Mouse (Mus musculus): ENCODE data around the gene Abcf2. TPM values are rescaled to one million over a fixed set of nuclear protein-coding genes. Genes with fewer than 3 reads are reported as not detected.

Gene Abcf2
- total RNA-seq (2017) = 40.0 and 40.4 TPM in 2 replicates

DNA sequence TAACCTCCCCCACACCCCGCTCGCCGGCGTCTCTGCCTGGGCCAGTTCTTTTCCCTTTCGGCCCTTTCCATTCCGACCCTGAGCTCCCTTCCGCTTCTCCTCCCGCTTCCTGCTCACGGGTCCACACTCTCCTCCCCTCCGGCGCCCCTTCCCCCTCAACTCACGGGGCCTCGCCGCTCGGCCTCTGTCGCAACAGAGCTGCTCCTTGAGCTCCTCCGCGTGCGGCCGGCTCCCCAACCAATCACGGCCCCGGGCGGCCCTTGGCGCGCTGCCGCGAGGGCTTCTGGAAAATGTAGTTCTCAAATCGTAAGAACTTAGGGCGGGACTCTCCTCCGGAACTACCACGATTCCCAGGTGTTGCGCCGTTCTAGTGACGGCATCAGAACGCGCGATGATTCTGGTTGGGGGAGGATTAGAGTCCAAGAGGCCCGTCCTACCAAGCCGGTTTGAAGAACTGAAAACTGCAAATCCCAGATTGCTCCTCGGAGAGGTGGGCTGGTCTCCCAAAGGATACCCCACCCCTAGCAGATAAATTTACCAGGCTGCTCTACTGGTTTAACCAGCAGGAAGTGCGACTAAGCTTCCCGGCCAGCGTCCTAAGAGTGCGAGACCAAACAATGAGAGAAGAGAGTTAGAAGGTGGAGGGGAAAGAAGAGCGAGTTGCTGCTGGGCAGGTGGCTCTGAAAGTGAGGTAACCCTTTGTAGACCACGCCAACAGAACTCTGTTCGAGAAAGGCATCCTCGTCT, at the start of gene Abcf2:
Gene Abcf2 (minus strand): TSS at position 285 of the 747 bp plus-strand sequence.
- ATAC-seq (ENCODE audit: extremely low read depth, insufficient number of reproducible peaks, low FRiP score, poor library complexity, severe bottlenecking) = peak; percentile 95

DNA sequence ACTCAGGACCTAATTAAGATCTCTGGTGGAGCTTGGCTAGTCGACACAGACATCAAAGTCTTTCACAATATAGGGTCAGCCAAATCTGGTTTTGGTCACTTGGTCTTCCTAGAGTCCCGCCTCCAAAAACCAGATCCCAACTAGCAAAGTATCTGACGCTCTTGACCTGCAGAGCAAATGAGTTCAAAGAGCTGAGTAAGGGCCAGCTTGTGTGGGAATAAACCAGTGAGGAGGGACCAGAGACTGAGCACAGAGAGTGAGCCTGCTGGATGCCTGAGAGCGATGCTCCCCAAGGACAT, 47.5 kb upstream of the Abcf2 start:
- no peak for ATAC-seq (ENCODE audit: extremely low read depth, insufficient number of reproducible peaks, low FRiP score, poor library complexity, severe bottlenecking)

DNA sequence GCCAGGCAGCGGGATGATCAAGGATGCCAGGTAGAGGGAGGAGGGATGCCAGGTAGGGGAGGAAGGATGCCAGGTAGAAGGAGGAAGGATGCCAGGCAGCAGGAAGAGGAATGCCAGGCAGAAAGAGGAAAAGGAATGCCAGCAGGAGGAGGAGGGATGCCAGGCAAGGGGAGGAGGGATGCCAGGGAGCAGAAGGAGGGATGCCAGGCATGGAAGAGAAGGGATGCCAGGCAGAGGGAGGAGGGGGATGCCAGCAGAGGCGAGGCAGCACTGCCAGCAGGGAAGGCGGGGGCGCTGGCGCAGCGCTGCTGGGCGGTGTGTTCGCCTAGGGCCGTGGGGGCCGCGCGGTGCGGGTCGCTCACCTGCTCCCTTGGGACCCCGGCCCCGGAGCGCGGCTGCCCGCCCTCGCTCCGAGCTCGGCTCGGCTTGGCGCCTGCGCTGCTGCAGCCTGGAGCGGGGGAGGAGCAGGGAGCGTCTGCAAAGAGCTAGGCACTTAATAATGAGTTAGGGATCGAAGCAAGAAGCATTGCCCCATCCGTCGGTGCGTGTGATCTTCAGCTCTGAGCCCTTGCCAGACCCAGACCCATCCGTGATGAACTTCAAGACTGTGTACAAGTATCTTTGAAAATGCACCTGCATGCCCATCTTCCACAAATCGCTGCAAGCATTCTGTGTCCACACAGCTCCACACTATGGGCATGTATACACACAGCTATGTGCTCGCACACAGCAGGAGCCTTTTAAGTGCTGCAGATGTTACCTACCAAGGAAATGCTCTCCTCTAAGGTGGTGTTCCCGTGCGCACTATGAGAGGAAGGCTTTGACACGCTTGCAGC, 46.9 kb upstream of the Abcf2 start, which contains the start of gene Smarcd3:
Gene Smarcd3 (minus strand): TSS at position 426 of the 836 bp plus-strand sequence.
- ATAC-seq (ENCODE audit: extremely low read depth, insufficient number of reproducible peaks, low FRiP score, poor library complexity, severe bottlenecking) = no peak

DNA sequence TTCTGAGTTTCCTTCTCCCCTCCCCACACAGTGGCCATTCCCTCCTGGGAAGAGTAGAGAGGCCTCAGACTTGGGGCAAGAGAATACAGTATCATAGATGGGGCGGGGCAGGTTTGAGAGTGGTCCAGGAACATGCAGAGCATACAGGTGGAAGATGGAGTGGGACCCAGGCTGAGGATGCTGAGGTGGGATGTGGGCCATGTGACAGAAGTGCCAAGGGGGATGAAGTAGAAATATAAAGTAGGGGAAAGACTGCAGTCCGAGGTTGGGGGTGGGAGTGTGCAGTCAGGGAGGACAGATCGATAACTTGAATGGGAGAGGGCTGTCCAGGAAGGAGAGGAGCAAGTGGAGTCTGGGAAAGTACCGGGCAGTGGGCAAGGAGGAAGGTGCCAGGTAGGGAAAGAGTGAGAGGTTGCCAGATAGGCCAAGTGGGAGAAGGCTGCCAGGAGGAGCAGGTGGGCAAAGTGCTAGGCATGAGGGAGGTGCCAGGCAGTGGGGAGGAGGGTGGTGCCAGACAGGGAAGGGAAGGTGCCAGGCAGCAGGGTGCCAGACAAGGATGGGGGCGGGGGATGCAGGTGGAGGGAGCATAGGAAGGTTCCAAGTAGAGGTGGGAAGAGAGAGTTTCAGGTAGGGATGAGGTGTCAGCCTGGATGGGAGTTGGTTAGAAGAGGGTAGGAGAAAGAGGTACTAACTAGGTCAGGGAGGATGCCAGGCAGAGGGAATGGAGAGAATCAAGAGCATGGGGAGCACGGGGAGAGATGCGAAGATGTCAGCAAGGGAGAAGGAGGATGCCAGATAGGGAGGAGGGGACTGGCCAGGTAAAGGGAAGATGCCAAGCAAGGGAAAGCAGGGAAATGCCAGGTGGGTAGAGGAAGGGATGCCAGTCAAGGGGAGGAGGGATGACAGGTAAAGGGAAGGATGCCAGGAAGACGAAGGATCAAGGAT, 46.0 kb upstream of the Abcf2 start:
- ATAC-seq (ENCODE audit: extremely low read depth, insufficient number of reproducible peaks, low FRiP score, poor library complexity, severe bottlenecking) = no peak

DNA sequence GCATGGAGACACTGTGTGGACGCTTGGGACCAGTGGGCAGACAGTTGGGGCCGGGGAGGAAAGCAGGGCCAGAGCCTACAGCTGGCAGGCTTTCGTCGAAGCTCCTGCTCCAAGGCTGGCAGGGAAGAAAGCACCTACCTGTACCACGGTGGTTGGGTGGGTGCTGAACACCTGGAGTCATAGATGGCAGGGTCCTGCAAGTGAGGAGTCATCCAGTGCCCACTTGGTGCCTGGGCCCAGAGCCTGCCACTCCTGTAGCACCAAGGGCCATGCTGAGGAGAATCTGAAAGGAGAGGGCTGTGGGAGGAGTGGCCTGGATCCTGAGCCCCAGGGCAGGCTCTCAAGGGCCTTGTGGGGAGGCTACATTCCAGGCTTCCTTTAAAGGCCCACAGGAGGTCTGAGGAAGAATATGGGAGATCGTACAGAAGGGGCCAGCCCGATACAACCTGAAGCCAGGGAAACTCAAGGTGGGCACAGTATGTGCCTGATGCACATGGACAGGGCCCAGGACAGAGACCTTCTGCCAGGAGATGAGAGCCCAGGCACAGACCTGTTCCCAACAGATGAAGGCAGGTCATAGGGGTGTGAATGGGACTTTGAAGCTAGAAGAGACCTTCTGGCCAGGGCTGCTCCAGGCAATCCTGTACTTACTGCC, 45.2 kb upstream of the Abcf2 start:
- ATAC-seq (ENCODE audit: extremely low read depth, insufficient number of reproducible peaks, low FRiP score, poor library complexity, severe bottlenecking) = no peak

DNA sequence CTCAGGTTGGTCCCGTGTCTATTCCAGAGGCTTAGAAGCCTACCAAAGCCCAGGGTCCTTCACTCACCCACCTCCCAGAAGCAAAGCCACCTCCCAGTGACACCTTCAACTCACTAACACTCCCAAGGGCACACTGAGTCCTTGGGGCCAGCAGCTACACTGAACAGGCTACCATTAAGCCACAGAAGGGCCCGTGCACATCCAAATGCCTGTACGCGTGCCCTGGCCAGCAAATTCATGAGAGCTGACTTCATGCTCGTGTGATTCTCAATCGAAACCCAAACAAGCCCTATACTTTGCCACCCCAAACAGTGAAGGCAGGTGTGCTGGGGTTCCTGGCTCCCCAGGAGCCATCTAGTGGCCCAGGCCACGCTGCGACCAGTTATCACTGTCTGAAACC, 43.4 kb upstream of the Abcf2 start:
- ATAC-seq (ENCODE audit: extremely low read depth, insufficient number of reproducible peaks, low FRiP score, poor library complexity, severe bottlenecking) = no peak

DNA sequence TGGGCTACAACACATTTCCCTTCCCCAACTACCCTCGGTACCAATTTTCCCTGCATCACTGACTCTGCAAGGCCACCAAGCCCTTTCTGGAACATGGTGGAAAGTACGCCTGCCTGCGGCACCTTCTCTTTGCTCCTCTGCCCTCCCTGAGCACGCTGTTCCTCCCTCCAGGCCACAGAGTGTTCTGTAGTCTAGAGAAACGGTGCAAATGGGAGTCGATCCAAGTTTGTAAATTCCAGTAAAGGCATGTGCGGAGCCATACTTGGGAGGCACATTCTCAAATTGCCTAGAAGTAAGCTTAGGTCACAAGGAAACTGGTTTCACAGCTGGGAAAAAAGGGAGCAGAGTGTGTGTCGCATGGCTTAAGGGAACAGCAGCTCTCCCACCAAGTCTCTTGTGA, 42.8 kb upstream of the Abcf2 start:
- no peak for ATAC-seq (ENCODE audit: extremely low read depth, insufficient number of reproducible peaks, low FRiP score, poor library complexity, severe bottlenecking)

DNA sequence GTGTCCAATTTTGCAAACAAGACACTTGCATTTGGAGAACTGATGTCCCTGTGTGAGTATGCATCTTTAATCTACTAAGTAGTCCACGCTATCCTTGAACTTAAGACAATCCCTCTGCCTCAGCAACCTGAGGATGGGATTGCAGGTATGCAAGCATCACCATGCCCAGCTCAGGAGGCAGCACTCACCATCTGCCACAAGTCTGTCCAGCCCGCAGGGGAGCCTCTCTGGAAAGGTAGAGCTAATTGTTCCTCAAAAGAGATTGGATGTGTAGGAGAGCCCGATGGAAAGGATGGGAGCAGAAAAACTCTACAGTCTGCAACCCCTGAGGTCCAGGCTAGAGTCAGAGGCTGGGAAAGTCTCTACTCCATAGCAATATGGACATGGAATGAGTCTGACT, 41.7 kb upstream of the Abcf2 start:
- no peak for ATAC-seq (ENCODE audit: extremely low read depth, insufficient number of reproducible peaks, low FRiP score, poor library complexity, severe bottlenecking)

DNA sequence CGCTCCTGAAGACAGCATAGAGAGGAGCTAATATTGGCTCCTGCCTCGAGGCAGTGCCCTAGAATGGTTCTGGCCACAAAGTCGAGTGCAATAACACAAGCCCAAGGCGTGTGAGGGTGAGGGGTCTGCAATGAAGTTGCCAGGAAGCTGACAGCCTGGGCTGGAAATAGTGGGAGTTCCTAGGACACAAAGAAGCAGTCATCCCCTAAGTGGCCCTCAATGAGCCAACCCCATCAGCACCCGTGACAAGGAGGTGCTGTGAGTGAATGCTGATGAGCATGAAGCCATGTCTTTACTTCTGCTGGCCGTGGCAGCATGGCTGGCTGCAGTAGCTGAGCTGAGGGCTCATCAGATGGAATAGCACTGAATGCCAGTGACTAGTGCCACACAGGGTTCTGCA, 37.8 kb upstream of the Abcf2 start:
- no peak for ATAC-seq (ENCODE audit: extremely low read depth, insufficient number of reproducible peaks, low FRiP score, poor library complexity, severe bottlenecking)

DNA sequence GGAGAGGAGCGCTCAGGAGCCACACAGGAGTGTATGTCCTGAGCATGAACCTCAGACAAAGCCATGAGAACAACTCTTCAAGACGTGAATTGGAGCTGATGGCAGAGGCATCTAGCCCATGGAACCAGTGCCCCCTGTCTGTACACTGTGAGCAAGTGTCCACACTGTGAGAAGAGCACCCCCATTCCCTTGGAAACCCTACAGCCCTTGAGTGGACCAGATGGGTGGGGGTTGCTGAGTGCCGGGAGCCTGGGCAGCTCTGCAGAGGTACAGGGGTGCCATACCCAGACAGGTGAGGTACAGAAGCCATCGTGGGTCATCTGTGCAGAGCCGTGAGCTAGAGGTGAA, 35.0 kb upstream of the Abcf2 start:
- no peak for ATAC-seq (ENCODE audit: extremely low read depth, insufficient number of reproducible peaks, low FRiP score, poor library complexity, severe bottlenecking)

DNA sequence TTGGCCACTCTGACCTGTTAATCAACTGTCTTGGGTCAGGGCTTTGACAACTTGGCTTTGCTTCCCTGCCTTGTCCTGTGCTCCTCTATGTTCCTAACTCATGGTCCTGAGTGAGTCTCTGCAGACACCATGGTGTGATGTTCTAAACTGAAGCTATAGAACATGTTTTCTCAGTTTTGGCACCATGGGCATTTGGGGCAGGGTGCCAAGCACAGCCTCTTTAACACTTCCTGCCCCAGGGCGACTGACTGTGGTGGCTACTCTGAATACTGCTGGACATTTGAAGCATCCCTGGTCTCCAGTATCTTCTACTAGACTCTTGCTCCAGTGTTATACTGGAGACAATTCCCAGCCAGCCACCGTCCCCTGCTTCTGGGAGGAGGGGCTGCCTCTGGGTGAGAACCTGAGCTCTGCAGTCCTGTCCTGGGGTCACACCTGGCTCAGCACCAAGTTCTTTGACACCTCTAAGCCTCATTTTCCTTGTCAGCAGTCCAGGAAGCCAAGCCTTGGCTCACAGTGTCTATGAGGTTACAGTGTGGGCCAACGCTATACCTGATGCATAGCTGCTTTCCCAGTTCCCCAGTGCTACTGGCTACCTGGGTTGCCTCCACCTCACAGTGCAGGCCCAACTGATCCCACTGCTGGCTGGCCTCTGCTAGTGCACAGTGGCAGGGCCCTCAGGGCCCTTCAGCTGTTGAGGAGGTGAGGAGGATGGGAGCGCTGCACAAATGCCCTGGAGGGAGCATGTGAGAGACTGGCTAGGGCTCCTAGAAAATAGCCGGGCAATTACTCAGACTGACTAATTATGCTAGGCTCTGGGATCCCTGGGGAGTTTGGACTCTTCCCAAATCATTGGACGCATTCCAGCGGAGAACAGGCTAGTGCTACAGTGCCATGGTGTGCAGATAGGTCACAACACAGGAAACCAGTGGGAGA, 34.4 kb upstream of the Abcf2 start:
- ATAC-seq (ENCODE audit: extremely low read depth, insufficient number of reproducible peaks, low FRiP score, poor library complexity, severe bottlenecking) = no peak

DNA sequence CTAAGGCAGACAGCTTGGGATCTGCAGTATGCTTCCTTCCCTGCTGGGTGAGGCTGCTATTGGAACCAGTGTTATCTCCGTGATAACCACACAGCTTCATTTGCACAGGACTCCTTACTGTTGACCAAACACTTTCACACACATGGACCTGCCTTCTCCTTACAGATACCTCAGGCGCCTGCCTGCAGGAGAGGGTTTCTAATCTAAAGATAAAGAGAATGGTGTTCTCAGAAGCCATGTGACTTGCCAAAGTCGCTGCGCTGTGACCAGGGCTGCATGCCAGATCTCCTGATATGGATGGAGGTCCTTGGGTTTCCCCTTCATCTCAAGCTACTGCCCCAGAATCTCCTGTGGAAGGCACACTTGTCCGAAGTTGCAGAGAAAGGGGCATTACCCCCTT, 32.1 kb upstream of the Abcf2 start:
- no peak for ATAC-seq (ENCODE audit: extremely low read depth, insufficient number of reproducible peaks, low FRiP score, poor library complexity, severe bottlenecking)

DNA sequence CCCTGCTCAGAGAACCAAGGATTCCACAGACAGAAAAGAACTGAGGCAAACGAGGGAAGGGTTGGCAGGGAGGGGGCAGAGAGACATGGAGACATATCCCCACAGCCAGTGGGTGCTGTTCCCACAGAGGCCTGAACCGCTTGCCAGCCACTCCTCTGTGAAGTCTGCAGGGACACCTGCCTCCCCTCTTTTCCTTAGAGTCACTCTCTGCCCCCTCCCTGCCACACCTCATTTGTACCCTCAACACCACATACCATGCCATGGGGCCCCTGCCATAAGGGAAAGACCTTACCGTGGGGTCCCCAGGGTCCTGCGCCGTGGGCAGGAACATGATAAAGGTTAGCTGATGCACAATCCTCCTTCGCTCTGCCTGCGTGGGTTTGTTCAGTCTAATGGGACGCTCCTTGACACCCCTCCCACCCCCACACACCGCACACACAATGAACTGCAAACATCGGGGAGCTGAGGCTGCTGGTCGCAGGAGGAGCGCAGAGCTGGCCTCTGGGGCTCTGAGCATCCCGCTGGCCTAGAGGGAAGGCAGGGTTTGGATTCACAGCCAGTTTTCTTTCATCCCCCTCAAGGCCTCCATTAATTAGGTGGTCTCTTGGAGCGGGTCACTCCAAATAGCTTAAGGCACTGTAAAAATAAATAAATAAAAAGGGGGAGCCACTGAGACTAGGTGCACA, 28.9 kb upstream of the Abcf2 start:
- ATAC-seq (ENCODE audit: extremely low read depth, insufficient number of reproducible peaks, low FRiP score, poor library complexity, severe bottlenecking) = no peak

DNA sequence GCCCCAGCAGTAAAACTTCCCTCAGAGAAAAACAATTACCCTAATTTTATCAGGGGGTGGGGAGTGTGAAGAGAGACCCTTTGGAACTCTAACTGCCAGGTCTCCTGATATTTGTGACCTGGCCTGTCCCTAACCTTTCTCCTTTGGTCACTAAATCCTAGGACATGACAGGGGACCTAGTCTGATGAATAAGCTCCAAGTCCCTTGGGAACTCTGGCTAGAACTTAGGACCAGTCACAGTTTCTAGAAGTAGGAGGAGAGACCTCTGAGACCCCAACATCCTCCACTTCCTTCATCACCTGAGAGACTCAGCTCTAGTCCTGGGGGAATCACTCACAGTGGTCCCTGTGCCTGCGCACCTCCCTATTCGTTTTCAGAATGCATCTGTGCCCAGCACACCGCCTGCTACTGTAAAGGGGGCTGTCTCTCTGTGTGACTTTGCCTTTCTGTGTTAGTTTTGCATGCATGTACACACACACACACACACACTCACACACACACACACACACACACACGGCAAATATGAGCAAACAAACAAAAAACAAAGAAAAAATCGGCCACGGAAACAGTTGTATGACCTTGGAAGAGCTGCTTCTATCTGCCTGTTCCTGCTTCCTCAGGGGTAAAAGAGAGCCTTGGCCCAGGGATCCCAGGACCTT, 28.2 kb upstream of the Abcf2 start:
- ATAC-seq (ENCODE audit: extremely low read depth, insufficient number of reproducible peaks, low FRiP score, poor library complexity, severe bottlenecking) = no peak

DNA sequence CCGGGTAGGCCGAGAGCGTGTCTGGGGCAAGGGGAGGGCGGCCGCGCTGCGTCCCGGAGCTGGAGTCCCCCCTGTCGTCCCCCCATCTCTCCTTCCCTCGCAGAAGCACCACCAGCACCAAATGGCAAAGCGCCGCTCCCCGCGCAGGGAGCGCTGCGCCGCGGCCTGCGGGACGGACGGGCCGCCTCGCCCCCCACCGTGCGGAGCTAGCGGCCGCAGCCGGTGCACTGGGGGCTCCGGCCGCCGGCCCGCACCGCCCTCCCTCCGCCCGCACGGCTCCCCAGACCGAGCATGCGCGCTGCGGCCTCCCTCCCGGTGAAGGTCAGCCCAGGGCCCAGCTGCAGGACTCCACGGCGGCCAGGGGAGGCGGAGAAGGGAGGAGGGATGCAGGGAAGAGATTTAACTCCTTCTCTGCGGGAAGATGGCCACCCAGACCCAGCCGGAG, 27.4 kb upstream of the Abcf2 start:
- no peak for ATAC-seq (ENCODE audit: extremely low read depth, insufficient number of reproducible peaks, low FRiP score, poor library complexity, severe bottlenecking)

DNA sequence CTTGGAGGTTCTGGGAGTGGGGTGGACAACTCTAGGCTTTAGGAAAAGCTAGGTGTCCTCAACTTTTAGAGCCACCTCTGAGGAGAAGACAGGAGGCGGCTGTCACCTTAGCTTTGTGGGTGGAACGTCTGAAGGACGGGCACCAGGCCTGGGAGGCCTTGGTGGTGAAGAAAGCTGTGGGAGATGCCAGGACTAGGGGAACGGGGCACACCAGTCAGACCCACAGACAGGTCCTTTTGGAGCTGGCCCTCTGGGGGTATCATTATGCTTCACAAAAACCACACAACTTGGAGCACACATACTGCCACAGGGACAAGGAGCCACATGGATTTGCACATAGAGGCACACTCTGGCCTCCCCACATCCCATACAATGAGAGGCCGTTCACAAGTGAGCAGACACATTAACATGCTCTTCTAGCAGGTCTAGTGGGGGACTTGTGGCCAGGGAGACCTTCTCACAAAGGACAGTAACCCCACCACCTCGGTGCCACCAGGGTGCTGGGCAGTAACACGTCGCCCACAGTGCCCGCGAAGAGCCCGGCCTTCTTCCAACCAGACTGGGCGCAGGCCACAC, 26.9 kb upstream of the Abcf2 start:
- no peak for ATAC-seq (ENCODE audit: extremely low read depth, insufficient number of reproducible peaks, low FRiP score, poor library complexity, severe bottlenecking)
